Mouse (Mus musculus) C2C12 (cell line): ENCODE measurements around the gene Prn.

Experiments
- CTCF ChIP-seq: IDR thresholded peaks from one replicate; pipeline ENCODE4 v1.5.1; 2011; ENCODE audit not compliant: control insufficient read depth, insufficient read depth, insufficient read length
- MYOG ChIP-seq: IDR thresholded peaks from one replicate; pipeline ENCODE4 v1.6.1; 2011; ENCODE audit not compliant: control insufficient read depth, insufficient read length; ENCODE audit errors: extremely low read depth

DNA sequence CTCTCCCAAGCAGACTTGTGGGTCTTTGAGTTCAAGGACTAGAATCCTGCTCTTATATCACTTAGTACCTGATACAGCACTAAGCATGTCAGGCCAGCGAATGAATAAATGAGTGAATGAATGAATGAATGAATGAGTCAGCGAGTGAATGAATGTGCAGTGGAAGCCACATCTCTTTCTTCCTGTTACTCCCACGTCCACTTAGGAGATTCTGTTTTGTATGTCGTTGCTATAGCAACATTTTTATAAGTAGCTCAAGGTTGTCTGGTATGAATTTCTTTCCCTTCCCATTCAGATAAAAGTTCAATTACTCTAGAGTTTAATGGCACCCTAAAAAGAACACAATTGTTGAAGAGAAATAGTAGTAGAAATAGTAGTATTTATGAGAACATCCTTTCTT lies 61.3 kb downstream of the Prn start:
- TF ChIP-seq CTCF, result no peak
- TF ChIP-seq MYOG, result no peak
